7 mouse cellular contexts compared by ENCODE assay signal in the genomic region with DNA sequence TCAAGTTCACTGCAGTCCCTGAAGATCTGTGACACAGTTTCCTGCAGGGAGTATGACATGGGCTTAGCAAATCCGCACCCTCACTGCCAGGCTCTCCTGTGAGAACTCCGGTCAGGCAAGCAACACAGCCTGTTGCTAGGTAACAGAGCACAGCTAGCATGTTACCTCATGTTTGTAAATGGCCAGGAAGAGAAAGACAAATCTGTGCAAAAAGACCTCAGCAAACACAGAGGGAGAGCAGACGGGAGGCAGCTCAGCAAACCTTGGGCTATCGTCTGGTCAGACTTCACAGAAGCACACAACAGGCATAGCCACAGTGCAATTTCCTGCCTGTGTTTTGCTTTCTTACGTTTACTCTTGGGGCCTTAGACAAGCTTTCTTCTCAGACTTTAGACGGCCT. TPM values are rescaled to one million over a fixed set of nuclear protein-coding genes. Genes with fewer than 3 reads are reported as not detected.
A peak's percentile ranks its signal among the peaks of the same experiment; 100 is the strongest.
DNase-seq lines count a peak whose midpoint lies in the region; ATAC-seq lines count a peak whose summit lies in the region.

No protein-coding gene starts in this region.

- H3K36me3 ChIP-seq in forebrain, embryonic 14.5 days (ENCODE audit: control insufficient read depth, insufficient read depth, low read length) = peaks cover 33% of the 10 kb centered on the region; the same call in 1 of the 2 replicates
- no peaks in the 10 kb centered on the region for H3K36me3 ChIP-seq in intestine, embryonic 16.5 days (ENCODE audit: control insufficient read depth, insufficient read depth, low read length)
- peaks cover 10% of the 10 kb centered on the region; the same call in 1 of the 2 replicates for H3K36me3 ChIP-seq in neural tube, embryonic 12.5 days

- peak overlapping the region; percentile 43; the same call in 1 of the 2 replicates for H3K9ac ChIP-seq in forebrain, embryonic 14.5 days (ENCODE audit: low read length)
- H3K9ac ChIP-seq in intestine, embryonic 16.5 days (ENCODE audit: low read depth, low read length) = 0 out of 2 replicates have a peak overlapping the region, but pooled peaks have one; percentile 7
- H3K9ac ChIP-seq in neural tube, embryonic 12.5 days = no peak overlapping the region

- no peaks in the 10 kb centered on the region for H3K27me3 ChIP-seq in forebrain, embryonic 14.5 days (replicated peaks; ENCODE audit: control insufficient read depth, insufficient read depth, low read length)
- H3K27me3 ChIP-seq in intestine, embryonic 16.5 days (replicated peaks; ENCODE audit: control insufficient read depth, insufficient read depth, low read length) = no peaks in the 10 kb centered on the region
- no peaks in the 10 kb centered on the region for H3K27me3 ChIP-seq in neural tube, embryonic 12.5 days (replicated peaks)

- peak; percentile 76 for ATAC-seq in forebrain, embryonic 14.5 days
- peak; percentile 84 for ATAC-seq in intestine, embryonic 16.5 days
- ATAC-seq in neural tube, embryonic 12.5 days (ENCODE audit: low FRiP score, low read depth) = peak; percentile 82

- under 1% methylated on average over 6 of the region's 6 CpGs for WGBS in forebrain, embryonic 14.5 days
- 7% methylated on average over 6 of the region's 6 CpGs for WGBS in intestine, embryonic 16.5 days
- WGBS in neural tube, embryonic 12.5 days = 2% methylated on average over 6 of the region's 6 CpGs

- DNase-seq in urinary bladder, adult 18-20 months (ENCODE audit: low spot score in 2 of 2) = peak; percentile 14 to 44
- DNase-seq in urinary bladder, postnatal 4 days (ENCODE audit: low spot score in 2 of 2) = no peak
- DNase-seq in forebrain, embryonic 14.5 days (ENCODE audit: low spot score) = peak; percentile 89
- no peak for DNase-seq in left cerebral cortex, adult 9 months (ENCODE audit: low spot score in 2 of 2)
- DNase-seq in left cerebral cortex, adult 18-20 months (ENCODE audit: low spot score in 2 of 2) = no peak

- no peaks in the 10 kb centered on the region for H3K9me3 ChIP-seq in forebrain, embryonic 14.5 days (replicated peaks; ENCODE audit: control insufficient read depth, low read length)
- H3K9me3 ChIP-seq in intestine, embryonic 16.5 days (ENCODE audit: control insufficient read depth, low read length) = no peaks in the 10 kb centered on the region
- no peaks in the 10 kb centered on the region for H3K9me3 ChIP-seq in neural tube, embryonic 12.5 days

- peaks cover 29% of the 10 kb centered on the region for H3K4me1 ChIP-seq in forebrain, embryonic 14.5 days (ENCODE audit: control insufficient read depth, insufficient read depth, low read length)
- peaks cover 13% of the 10 kb centered on the region for H3K4me1 ChIP-seq in intestine, embryonic 16.5 days (ENCODE audit: control insufficient read depth, insufficient read depth, low read length)
- H3K4me1 ChIP-seq in neural tube, embryonic 12.5 days = peaks cover 35% of the 10 kb centered on the region

- H3K4me3 ChIP-seq in forebrain, embryonic 14.5 days (ENCODE audit: low read depth, low read length) = no peak overlapping the region
- no peak overlapping the region for H3K4me3 ChIP-seq in intestine, embryonic 16.5 days (ENCODE audit: low read length)
- no peak overlapping the region for H3K4me3 ChIP-seq in neural tube, embryonic 12.5 days

- H3K4me2 ChIP-seq in forebrain, embryonic 14.5 days (ENCODE audit: low read length) = peak overlapping the region; percentile 28
- H3K4me2 ChIP-seq in intestine, embryonic 16.5 days (ENCODE audit: low read depth, low read length) = peak overlapping the region; percentile 26; the same call in 1 of the 2 replicates
- H3K4me2 ChIP-seq in neural tube, embryonic 12.5 days (replicated peaks) = peak overlapping the region; percentile 46

- H3K27ac ChIP-seq in forebrain, embryonic 14.5 days (ENCODE audit: low read depth, low read length) = peak overlapping the region; percentile 80; the same call in 1 of the 2 replicates
- H3K27ac ChIP-seq in intestine, embryonic 16.5 days (ENCODE audit: low read length) = peak overlapping the region; percentile 29; the same call in 1 of the 2 replicates
- H3K27ac ChIP-seq in neural tube, embryonic 12.5 days = peak overlapping the region; percentile 69; the same call in 1 of the 2 replicates

RNA-seq across cellular contexts. Expression of gene Map1b, which starts 40.9 kb away (rescaled TPM):
- polyA plus RNA-seq in forebrain, embryonic 14.5 days (2014; fragmentation: Nextera tagmentation; extraction: Ambion mirVana) = 1,380 and 2,008 TPM in 2 replicates
- 81.4 and 91.4 TPM in 2 replicates for polyA plus RNA-seq in intestine, embryonic 16.5 days (2015; fragmentation: Nextera tagmentation; extraction: Ambion mirVana)
- 1,223 and 1,491 TPM in 2 replicates for polyA plus RNA-seq in neural tube, embryonic 12.5 days (2016; fragmentation: Nextera tagmentation; extraction: Ambion mirVana)
- 100 to 1,000 TPM; 597 to 612 TPM for total RNA-seq in left cerebral cortex, adult 18-20 months (2021)

Comparison
In these comparisons a context has a peak if more than half of its experiments do, and no peak if none do; other contexts are left out.
1. DNase-seq: peak in urinary bladder, adult 18-20 months (2 of 2) and forebrain, embryonic 14.5 days (single experiment); none in urinary bladder, postnatal 4 days (0 of 2), left cerebral cortex, adult 9 months (0 of 2) and left cerebral cortex, adult 18-20 months (0 of 2).
2. H3K27ac ChIP-seq: peak in every context shown above with its lines; median percentile 80 in forebrain, embryonic 14.5 days; 69 in neural tube, embryonic 12.5 days; 29 in intestine, embryonic 16.5 days.
3. RNA of gene Map1b, which starts 40.9 kb away (polyA plus RNA-seq): 1,380 to 2,008 TPM in forebrain, embryonic 14.5 days and 1,223 to 1,491 TPM in neural tube, embryonic 12.5 days; 81.4 to 91.4 TPM in intestine, embryonic 16.5 days; every median in the first group is over 10 times any median in the second.
4. Peak in every context shown above with its lines, with median percentiles within 50 percentile points of each other: ATAC-seq and H3K4me2 ChIP-seq.